Mouse (Mus musculus): ENCODE data around the gene Pcsk6. TPM values are rescaled to one million over a fixed set of nuclear protein-coding genes. Genes with fewer than 3 reads are reported as not detected.

The Pcsk6 gene
- total RNA-seq, 1 experiment = 62.6 TPM

DNA sequence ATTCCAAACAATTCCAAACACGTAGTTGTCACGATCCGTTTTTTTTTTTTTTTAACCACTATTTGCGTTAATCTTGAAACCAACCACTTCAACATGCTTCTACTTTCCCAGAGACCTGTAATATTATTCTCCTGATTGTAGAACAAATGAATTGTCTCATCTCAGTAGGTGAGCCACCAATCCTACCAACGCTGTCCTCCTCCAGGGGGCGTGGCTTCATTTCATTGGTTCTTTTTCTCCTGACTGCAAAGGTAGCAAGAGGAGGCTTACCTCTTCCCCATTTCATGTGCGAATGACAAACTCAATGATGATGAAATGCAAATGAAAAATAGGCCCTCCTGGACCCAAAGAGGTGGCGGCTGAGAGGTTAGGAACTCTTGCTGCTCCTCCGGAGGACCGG, 143.5 kb downstream of the Pcsk6 start:
- no peak overlapping the region for H3K4me3 ChIP-seq (ENCODE audit: insufficient read depth in 1 of 2, low read depth in 1 of 2, low read length in 2 of 2, poor library complexity in 1 of 2, severe bottlenecking in 1 of 2)
- no peak for DNase-seq (ENCODE audit: low read depth, low spot score)
- H3K4me1 ChIP-seq (ENCODE audit: control insufficient read depth in 2 of 2, insufficient read depth in 2 of 2, low read length in 2 of 2, poor library complexity in 1 of 2) = no peaks in the 10 kb centered on the region
- no peak overlapping the region for H3K27ac ChIP-seq (ENCODE audit: insufficient read depth, low read depth, low read length, poor library complexity, severe bottlenecking)
- H3K9ac ChIP-seq (ENCODE audit: insufficient read depth, low read depth, low read length, poor library complexity, severe bottlenecking) = no peak overlapping the region
- in situ Hi-C loops (cut with MboI; ENCODE audit: low sequenced_read_pairs in 2 of 2, unreplicated experiment in 2 of 2) = no loop called here
- TF ChIP-seq ZC3H11A (IDR thresholded peaks at IDR 0.05; ENCODE audit: borderline replicate concordance, low read depth, low read length) = no peak
- TF ChIP-seq ZNF384 (IDR thresholded peaks at IDR 0.05; ENCODE audit: low read depth, low read length) = no peak
- no peak for TF ChIP-seq CHD2 (IDR thresholded peaks at IDR 0.05; ENCODE audit: low read depth, low read length)
- no peak for TF ChIP-seq HCFC1 (IDR thresholded peaks at IDR 0.05; ENCODE audit: borderline replicate concordance, insufficient read depth, low read length)
- no peak for TF ChIP-seq MAFK (IDR thresholded peaks at IDR 0.05; ENCODE audit: insufficient read depth, low read depth, low read length)
- no peaks in the 10 kb centered on the region for H3K36me3 ChIP-seq (ENCODE audit: control insufficient read depth, insufficient read depth, low read length, poor library complexity, severe bottlenecking)
- H3K9me3 ChIP-seq (ENCODE audit: control insufficient read depth, insufficient read depth, low read depth, low read length) = no peaks in the 10 kb centered on the region

DNA sequence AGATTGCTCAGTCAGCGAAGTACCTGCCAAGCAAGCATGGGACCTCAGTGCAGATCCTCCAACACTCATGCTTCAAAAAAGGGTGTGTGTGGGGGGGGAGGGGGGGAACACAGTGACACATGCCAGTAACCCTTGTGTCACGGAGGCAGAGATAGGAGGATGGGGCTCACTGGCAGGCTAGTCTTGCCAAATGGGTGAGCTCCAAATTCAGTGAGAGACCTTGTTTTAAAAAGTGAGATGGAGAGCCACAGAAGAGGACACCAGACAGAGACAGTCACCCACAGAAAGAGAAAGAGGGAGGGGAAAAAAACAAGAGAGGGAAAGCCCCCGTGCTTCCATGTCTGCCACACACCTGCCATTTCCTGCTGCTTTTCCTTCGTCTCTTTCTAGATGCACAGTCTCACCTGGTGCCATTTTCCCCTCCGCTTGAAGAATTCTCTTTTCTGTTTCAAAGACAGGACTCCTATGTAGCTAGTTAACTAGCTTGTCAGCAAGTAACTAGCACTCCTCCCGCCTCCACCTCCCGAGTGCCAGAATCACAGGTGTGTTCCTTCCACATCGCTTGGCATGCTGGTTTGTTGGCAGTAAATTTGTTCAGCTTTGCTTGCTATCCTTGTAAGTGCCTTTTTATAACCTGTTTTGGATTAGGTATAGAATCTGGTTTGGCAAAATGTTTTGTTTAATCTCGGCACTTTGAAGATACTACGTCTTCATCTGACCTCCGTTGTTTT, 146.8 kb downstream of the Pcsk6 start:
- Histone ChIP-seq H3K4me1 (ENCODE audit: control insufficient read depth in 2 of 2, insufficient read depth in 2 of 2, low read length in 2 of 2, poor library complexity in 1 of 2) (no peaks in the 10 kb centered on the region; a peak in 1 of 4 replicates), H3K4me3 (ENCODE audit: insufficient read depth in 1 of 2, low read depth in 1 of 2, low read length in 2 of 2, poor library complexity in 1 of 2, severe bottlenecking in 1 of 2) (no peak overlapping the region), H3K9me3 (ENCODE audit: control insufficient read depth, insufficient read depth, low read depth, low read length) (no peaks in the 10 kb centered on the region), H3K27ac (ENCODE audit: insufficient read depth, low read depth, low read length, poor library complexity, severe bottlenecking) (no peak overlapping the region), H3K9ac (ENCODE audit: insufficient read depth, low read depth, low read length, poor library complexity, severe bottlenecking) (no peak overlapping the region), H3K36me3 (ENCODE audit: control insufficient read depth, insufficient read depth, low read length, poor library complexity, severe bottlenecking) (peaks cover 3% of the 10 kb centered on the region; the same call in 1 of the 2 replicates)
- no peak for TF ChIP-seq HCFC1 (IDR thresholded peaks at IDR 0.05; ENCODE audit: borderline replicate concordance, insufficient read depth, low read length)
- TF ChIP-seq CHD2 (IDR thresholded peaks at IDR 0.05; ENCODE audit: low read depth, low read length) = no peak
- TF ChIP-seq ZNF384 (IDR thresholded peaks at IDR 0.05; ENCODE audit: low read depth, low read length) = no peak
- no peak for TF ChIP-seq MAFK (IDR thresholded peaks at IDR 0.05; ENCODE audit: insufficient read depth, low read depth, low read length)
- no peak for TF ChIP-seq ZC3H11A (IDR thresholded peaks at IDR 0.05; ENCODE audit: borderline replicate concordance, low read depth, low read length)
- in situ Hi-C loops (cut with MboI; ENCODE audit: low sequenced_read_pairs in 2 of 2, unreplicated experiment in 2 of 2) = no loop called here
- no peak for DNase-seq (ENCODE audit: low read depth, low spot score)

DNA sequence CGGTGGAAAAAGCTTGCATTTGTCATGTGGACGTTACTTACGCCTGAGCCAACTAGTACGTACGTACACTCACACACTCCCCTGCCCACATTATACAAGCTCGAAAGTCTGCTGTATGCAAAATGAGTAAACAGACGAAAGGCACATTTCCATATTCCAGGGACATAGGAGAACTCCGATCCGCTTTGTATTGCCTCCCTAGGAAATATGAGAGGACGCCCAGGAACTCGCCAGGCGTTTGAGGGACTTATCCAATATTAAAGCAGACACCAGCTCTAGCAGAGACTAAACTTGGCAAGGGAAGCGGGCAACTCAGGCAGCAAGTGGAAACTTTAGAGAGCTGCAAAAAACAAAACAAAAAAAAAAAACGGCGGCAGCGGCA, 147.3 kb downstream of the Pcsk6 start:
- no peak for DNase-seq (ENCODE audit: low read depth, low spot score)
- Histone ChIP-seq H3K9ac (ENCODE audit: insufficient read depth, low read depth, low read length, poor library complexity, severe bottlenecking) (no peak overlapping the region), H3K36me3 (ENCODE audit: control insufficient read depth, insufficient read depth, low read length, poor library complexity, severe bottlenecking) (peaks cover 3% of the 10 kb centered on the region; the same call in 1 of the 2 replicates), H3K27ac (ENCODE audit: insufficient read depth, low read depth, low read length, poor library complexity, severe bottlenecking) (no peak overlapping the region), H3K9me3 (ENCODE audit: control insufficient read depth, insufficient read depth, low read depth, low read length) (no peaks in the 10 kb centered on the region), H3K4me1 (ENCODE audit: control insufficient read depth in 2 of 2, insufficient read depth in 2 of 2, low read length in 2 of 2, poor library complexity in 1 of 2) (no peaks in the 10 kb centered on the region; a peak in 1 of 4 replicates), H3K4me3 (ENCODE audit: insufficient read depth in 1 of 2, low read depth in 1 of 2, low read length in 2 of 2, poor library complexity in 1 of 2, severe bottlenecking in 1 of 2) (no peak overlapping the region)
- in situ Hi-C loops (cut with MboI; ENCODE audit: low sequenced_read_pairs in 2 of 2, unreplicated experiment in 2 of 2) = no loop called here
- TF ChIP-seq ZC3H11A (IDR thresholded peaks at IDR 0.05; ENCODE audit: borderline replicate concordance, low read depth, low read length) (no peak), MAFK (IDR thresholded peaks at IDR 0.05; ENCODE audit: insufficient read depth, low read depth, low read length) (no peak), ZNF384 (IDR thresholded peaks at IDR 0.05; ENCODE audit: low read depth, low read length) (no peak), HCFC1 (IDR thresholded peaks at IDR 0.05; ENCODE audit: borderline replicate concordance, insufficient read depth, low read length) (no peak), CHD2 (IDR thresholded peaks at IDR 0.05; ENCODE audit: low read depth, low read length) (no peak)

DNA sequence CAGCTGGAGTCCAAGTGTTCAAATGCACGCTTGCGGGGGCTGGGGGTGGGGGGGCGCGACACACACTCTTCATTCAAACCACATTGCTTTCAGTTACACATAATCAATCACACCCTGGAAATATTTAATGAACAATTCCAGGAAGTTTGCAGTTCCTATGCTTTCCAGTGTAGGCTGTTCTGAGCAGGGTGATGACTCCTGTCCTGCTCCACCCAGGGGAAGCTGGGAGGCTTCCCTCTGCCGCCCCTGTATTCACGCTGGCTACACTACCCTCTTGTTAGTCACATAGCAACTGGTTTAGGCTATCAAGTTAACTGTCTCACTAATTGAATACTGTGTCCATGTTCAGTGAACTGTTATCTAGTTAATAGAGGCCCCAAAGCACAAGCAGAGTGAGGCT, 149.0 kb downstream of the Pcsk6 start:
- TF ChIP-seq ZNF384 (IDR thresholded peaks at IDR 0.05; ENCODE audit: low read depth, low read length) (no peak), MAFK (IDR thresholded peaks at IDR 0.05; ENCODE audit: insufficient read depth, low read depth, low read length) (no peak), ZC3H11A (IDR thresholded peaks at IDR 0.05; ENCODE audit: borderline replicate concordance, low read depth, low read length) (no peak), CHD2 (IDR thresholded peaks at IDR 0.05; ENCODE audit: low read depth, low read length) (no peak), HCFC1 (IDR thresholded peaks at IDR 0.05; ENCODE audit: borderline replicate concordance, insufficient read depth, low read length) (no peak)
- Histone ChIP-seq H3K4me3 (ENCODE audit: insufficient read depth in 1 of 2, low read depth in 1 of 2, low read length in 2 of 2, poor library complexity in 1 of 2, severe bottlenecking in 1 of 2) (no peak overlapping the region), H3K27ac (ENCODE audit: insufficient read depth, low read depth, low read length, poor library complexity, severe bottlenecking) (no peak overlapping the region), H3K4me1 (ENCODE audit: control insufficient read depth in 2 of 2, insufficient read depth in 2 of 2, low read length in 2 of 2, poor library complexity in 1 of 2) (no peaks in the 10 kb centered on the region; a peak in 1 of 4 replicates), H3K9ac (ENCODE audit: insufficient read depth, low read depth, low read length, poor library complexity, severe bottlenecking) (no peak overlapping the region), H3K36me3 (ENCODE audit: control insufficient read depth, insufficient read depth, low read length, poor library complexity, severe bottlenecking) (peaks cover 3% of the 10 kb centered on the region; the same call in 1 of the 2 replicates), H3K9me3 (ENCODE audit: control insufficient read depth, insufficient read depth, low read depth, low read length) (no peaks in the 10 kb centered on the region)
- DNase-seq (ENCODE audit: low read depth, low spot score) = no peak
- in situ Hi-C loops (cut with MboI; ENCODE audit: low sequenced_read_pairs in 2 of 2, unreplicated experiment in 2 of 2) = no loop called here

Measured in ES-E14 (cell line).